Mouse (Mus musculus): ENCODE measurements around the gene Wbp2nl. TPM values are rescaled to one million over a fixed set of nuclear protein-coding genes. Genes with fewer than 3 reads are reported as not detected.

Gene Wbp2nl
- total RNA-seq (2017): not detected in 3 replicates

- no peak for ATAC-seq (replicated peaks; ENCODE audit: insufficient number of reproducible peaks, low FRiP score, low TSS enrichment, poor library complexity, severe bottlenecking)
Measured at GRCm38 (mm10) chr15:82298764-82299561, at the start of gene Wbp2nl. Gene Wbp2nl, plus strand, starts transcription at chr15:82298954.

- no peak for ATAC-seq (replicated peaks; ENCODE audit: insufficient number of reproducible peaks, low FRiP score, low TSS enrichment, poor library complexity, severe bottlenecking)
Measured at GRCm38 (mm10) chr15:82251579-82251978, 47.2 kb upstream of the Wbp2nl start.

- ATAC-seq (replicated peaks; ENCODE audit: insufficient number of reproducible peaks, low FRiP score, low TSS enrichment, poor library complexity, severe bottlenecking): no peak
Measured at GRCm38 (mm10) chr15:82252097-82252496, 46.7 kb upstream of the Wbp2nl start, which contains the start of gene 1500009C09Rik. Gene 1500009C09Rik, plus strand, starts transcription at chr15:82252397.

GRCm38 (mm10) chr15:82255248-82255647 is 43.5 kb upstream of the Wbp2nl start:
- no peak for ATAC-seq (replicated peaks; ENCODE audit: insufficient number of reproducible peaks, low FRiP score, low TSS enrichment, poor library complexity, severe bottlenecking)

- no peak for ATAC-seq (replicated peaks; ENCODE audit: insufficient number of reproducible peaks, low FRiP score, low TSS enrichment, poor library complexity, severe bottlenecking)
Measured at GRCm38 (mm10) chr15:82255944-82256383, 42.8 kb upstream of the Wbp2nl start.

- ATAC-seq (replicated peaks; ENCODE audit: insufficient number of reproducible peaks, low FRiP score, low TSS enrichment, poor library complexity, severe bottlenecking): 0 out of 2 replicates have a peak, but pooled peaks have one; percentile 60
Measured at GRCm38 (mm10) chr15:82259510-82259909, 39.2 kb upstream of the Wbp2nl start.

- ATAC-seq (replicated peaks; ENCODE audit: insufficient number of reproducible peaks, low FRiP score, low TSS enrichment, poor library complexity, severe bottlenecking): peak; percentile 49; the same call in 1 of the 2 replicates
Measured at GRCm38 (mm10) chr15:82266356-82266755, 32.4 kb upstream of the Wbp2nl start.

GRCm38 (mm10) chr15:82268185-82268584 is 30.6 kb upstream of the Wbp2nl start:
- ATAC-seq (replicated peaks; ENCODE audit: insufficient number of reproducible peaks, low FRiP score, low TSS enrichment, poor library complexity, severe bottlenecking): no peak

- ATAC-seq (replicated peaks; ENCODE audit: insufficient number of reproducible peaks, low FRiP score, low TSS enrichment, poor library complexity, severe bottlenecking): no peak
Measured at GRCm38 (mm10) chr15:82268783-82269182, 30.0 kb upstream of the Wbp2nl start.

GRCm38 (mm10) chr15:82271201-82271600 is 27.6 kb upstream of the Wbp2nl start:
- no peak for ATAC-seq (replicated peaks; ENCODE audit: insufficient number of reproducible peaks, low FRiP score, low TSS enrichment, poor library complexity, severe bottlenecking)

GRCm38 (mm10) chr15:82272295-82272694 is 26.5 kb upstream of the Wbp2nl start:
- ATAC-seq (replicated peaks; ENCODE audit: insufficient number of reproducible peaks, low FRiP score, low TSS enrichment, poor library complexity, severe bottlenecking): no peak

GRCm38 (mm10) chr15:82274593-82274926 is 24.2 kb upstream of the Wbp2nl start, which contains the start of gene Sept3:
Gene Sept3, plus strand, starts transcription at chr15:82274893.
- ATAC-seq (replicated peaks; ENCODE audit: insufficient number of reproducible peaks, low FRiP score, low TSS enrichment, poor library complexity, severe bottlenecking): no peak

- no peak for ATAC-seq (replicated peaks; ENCODE audit: insufficient number of reproducible peaks, low FRiP score, low TSS enrichment, poor library complexity, severe bottlenecking)
Measured at GRCm38 (mm10) chr15:82274927-82275901, 23.5 kb upstream of the Wbp2nl start.

GRCm38 (mm10) chr15:82277591-82277990 is 21.2 kb upstream of the Wbp2nl start:
- no peak for ATAC-seq (replicated peaks; ENCODE audit: insufficient number of reproducible peaks, low FRiP score, low TSS enrichment, poor library complexity, severe bottlenecking)

GRCm38 (mm10) chr15:82280638-82281037 is 18.1 kb upstream of the Wbp2nl start:
- ATAC-seq (replicated peaks; ENCODE audit: insufficient number of reproducible peaks, low FRiP score, low TSS enrichment, poor library complexity, severe bottlenecking): no peak

- ATAC-seq (replicated peaks; ENCODE audit: insufficient number of reproducible peaks, low FRiP score, low TSS enrichment, poor library complexity, severe bottlenecking): no peak
Measured at GRCm38 (mm10) chr15:82286157-82286556, 12.6 kb upstream of the Wbp2nl start.

GRCm38 (mm10) chr15:82290252-82290651 is 8.5 kb upstream of the Wbp2nl start:
- no peak for ATAC-seq (replicated peaks; ENCODE audit: insufficient number of reproducible peaks, low FRiP score, low TSS enrichment, poor library complexity, severe bottlenecking)

- no peak for ATAC-seq (replicated peaks; ENCODE audit: insufficient number of reproducible peaks, low FRiP score, low TSS enrichment, poor library complexity, severe bottlenecking)
Measured at GRCm38 (mm10) chr15:82292851-82293250, 5.9 kb upstream of the Wbp2nl start.

GRCm38 (mm10) chr15:82293271-82293711 is 5.5 kb upstream of the Wbp2nl start:
- ATAC-seq (replicated peaks; ENCODE audit: insufficient number of reproducible peaks, low FRiP score, low TSS enrichment, poor library complexity, severe bottlenecking): no peak

Measured in monocyte, adult 5-6 weeks (primary cell).